Mouse (Mus musculus): Measurements from ENCODE around the gene Pacsin2. TPM values are rescaled to one million over a fixed set of nuclear protein-coding genes. Genes with fewer than 3 reads are reported as not detected.

The Pacsin2 gene
- polyA plus RNA-seq, 1 experiment from 2014 or later: 49.6 TPM

DNA sequence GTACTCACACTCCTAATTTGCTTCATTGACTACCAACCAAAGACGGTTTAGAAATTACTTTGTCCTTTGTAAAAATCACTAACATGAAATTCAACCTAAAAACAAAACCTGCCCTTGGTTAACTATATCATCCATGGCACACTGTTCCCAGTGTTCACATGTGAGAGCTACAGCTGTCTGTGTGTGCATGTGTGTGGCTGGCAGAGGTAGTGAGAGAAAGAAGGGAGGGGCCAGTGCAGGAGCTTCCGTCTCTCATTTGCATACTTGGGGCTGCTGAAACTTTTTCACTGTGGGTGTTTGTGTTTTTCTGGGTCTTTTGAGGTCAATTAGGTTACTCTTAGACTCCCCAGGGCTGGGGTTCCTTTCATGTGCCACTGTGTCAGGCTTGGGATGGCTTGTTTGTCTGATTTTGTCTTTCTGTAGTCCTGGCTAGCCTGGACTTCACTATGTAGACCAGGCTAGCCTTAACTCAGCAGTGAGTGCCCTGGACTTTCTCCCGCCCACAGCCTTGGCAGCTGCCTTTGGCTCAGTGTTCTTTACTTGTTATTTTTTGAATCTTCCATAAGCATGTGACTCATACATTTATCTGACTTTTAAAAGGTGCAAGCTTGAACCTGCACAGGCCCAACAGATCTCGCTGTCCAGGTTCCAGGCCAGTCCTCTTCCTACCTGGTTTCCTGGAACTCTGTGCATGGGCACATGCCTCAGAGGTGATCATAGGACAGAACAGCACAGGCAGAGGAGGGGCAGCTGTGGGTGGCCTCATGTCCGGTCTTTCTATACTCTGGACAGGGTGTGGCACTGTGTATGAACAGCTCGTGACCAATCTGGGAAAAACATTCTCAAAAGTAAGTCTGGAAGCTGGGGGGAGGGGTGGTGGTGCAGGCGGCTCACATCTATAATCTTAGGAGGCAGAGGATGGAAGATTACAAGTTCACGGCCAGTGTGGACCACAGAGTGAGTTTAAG is 126.2 kb downstream of the Pacsin2 start:
- WGBS: 86% methylated on average over 8 of the region's 8 CpGs
- H3K27ac ChIP-seq: no peak overlapping the region
- no peak for ATAC-seq (ENCODE audit: insufficient number of reproducible peaks, insufficient read depth, low FRiP score, low TSS enrichment)

DNA sequence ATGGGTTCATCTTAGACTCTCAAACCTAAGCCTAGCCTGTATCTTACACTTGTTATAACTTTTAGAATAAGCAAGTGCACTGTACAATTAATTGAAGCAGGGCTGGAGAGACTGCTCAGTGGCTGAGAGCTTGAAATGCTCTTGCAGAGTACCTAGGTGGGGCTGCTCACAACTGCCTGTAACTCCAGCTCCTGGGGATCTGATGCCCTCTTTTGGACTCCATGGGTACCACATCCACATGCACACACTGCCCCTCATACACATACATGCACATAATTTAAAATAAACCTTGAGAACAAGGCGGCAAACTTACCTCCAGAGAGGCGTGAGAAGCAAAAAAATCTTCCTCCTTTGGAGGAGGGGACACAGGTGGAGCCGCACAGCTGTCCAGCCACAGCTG is 132.0 kb downstream of the Pacsin2 start:
- WGBS: 79% methylated on average over 3 of the region's 3 CpGs
- no peaks in the 10 kb centered on the region for H3K27me3 ChIP-seq
- no peak overlapping the region for H3K9ac ChIP-seq
- no peak overlapping the region for H3K4me3 ChIP-seq
- no peak for ATAC-seq (ENCODE audit: insufficient number of reproducible peaks, insufficient read depth, low FRiP score, low TSS enrichment)
- H3K36me3 ChIP-seq: peaks cover 65% of the 10 kb centered on the region
- no peak overlapping the region for H3K4me2 ChIP-seq (replicated peaks)
- no peaks in the 10 kb centered on the region for H3K9me3 ChIP-seq
- H3K4me1 ChIP-seq: no peaks in the 10 kb centered on the region
- H3K27ac ChIP-seq: no peak overlapping the region

More for the DNA sequence above, 126.2 kb downstream of the Pacsin2 start:
- Histone ChIP-seq H3K4me2 (replicated peaks) (no peak overlapping the region), H3K4me3 (no peak overlapping the region), H3K9me3 (no peaks in the 10 kb centered on the region), H3K4me1 (no peaks in the 10 kb centered on the region), H3K27me3 (no peaks in the 10 kb centered on the region), H3K36me3 (peaks cover 39% of the 10 kb centered on the region), H3K9ac (no peak overlapping the region)

DNA sequence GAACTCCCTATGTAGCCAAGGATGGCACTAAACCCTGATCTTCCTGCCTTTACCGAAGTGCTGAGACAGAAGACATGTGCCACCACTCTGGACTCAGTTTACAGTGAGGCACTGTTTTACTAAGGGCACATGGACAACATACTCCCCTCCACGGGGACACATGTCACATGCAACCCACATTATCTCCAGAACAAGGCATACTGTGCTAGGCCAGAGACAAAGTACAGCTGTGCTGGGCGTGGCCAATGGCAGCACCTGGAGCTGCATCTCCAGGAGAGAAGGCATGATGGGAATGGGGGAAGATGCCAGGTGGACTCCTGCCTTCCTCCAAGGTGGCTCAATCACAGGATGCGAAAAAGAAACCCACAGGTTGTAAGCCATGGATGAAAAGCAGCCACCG is 135.5 kb downstream of the Pacsin2 start:
- Histone ChIP-seq H3K9ac (no peak overlapping the region), H3K4me2 (replicated peaks) (no peak overlapping the region), H3K27ac (no peak overlapping the region), H3K27me3 (no peaks in the 10 kb centered on the region), H3K9me3 (no peaks in the 10 kb centered on the region), H3K4me1 (no peaks in the 10 kb centered on the region), H3K4me3 (no peak overlapping the region), H3K36me3 (peaks cover 65% of the 10 kb centered on the region)
- WGBS: 82% methylated on average over 5 of the region's 5 CpGs
- no peak for ATAC-seq (ENCODE audit: insufficient number of reproducible peaks, insufficient read depth, low FRiP score, low TSS enrichment)

Other genes with a start within 250 kb of the Pacsin2 start
- 1.3 TPM in 2 replicates for gene A4galt, start 212.8 kb downstream of the Pacsin2 start, polyA plus RNA-seq (2016; fragmentation: Nextera tagmentation; extraction: Ambion mirVana)
- gene Arfgap3, start 114.4 kb downstream of the Pacsin2 start, polyA plus RNA-seq (2016; fragmentation: Nextera tagmentation; extraction: Ambion mirVana): 43.2 and 43.3 TPM in 2 replicates
- 26.6 and 27.6 TPM in 2 replicates for gene Ttll1, start 46.3 kb upstream of the Pacsin2 start, polyA plus RNA-seq (2016; fragmentation: Nextera tagmentation; extraction: Ambion mirVana)
- 3.4 TPM in 2 replicates for gene Bik, start 62.3 kb upstream of the Pacsin2 start, polyA plus RNA-seq (2016; fragmentation: Nextera tagmentation; extraction: Ambion mirVana)
- 25.1 and 27.1 TPM in 2 replicates for gene Tspo, start 99.0 kb upstream of the Pacsin2 start, polyA plus RNA-seq (2016; fragmentation: Nextera tagmentation; extraction: Ambion mirVana)
- 51.3 and 52.7 TPM in 2 replicates for gene Mcat, start 99.2 kb upstream of the Pacsin2 start, polyA plus RNA-seq (2016; fragmentation: Nextera tagmentation; extraction: Ambion mirVana)
- 48.9 and 51.0 TPM in 2 replicates for gene Ttll12, start 130.6 kb upstream of the Pacsin2 start, polyA plus RNA-seq (2016; fragmentation: Nextera tagmentation; extraction: Ambion mirVana)

All from embryonic facial prominence, embryonic 12.5 days (tissue).